Mouse (Mus musculus): ENCODE results near the gene Fam126a. TPM values are rescaled to one million over a fixed set of nuclear protein-coding genes. Genes with fewer than 3 reads are reported as not detected.

Gene Fam126a
- polyA plus RNA-seq, 1 experiment from 2014 or later, result 47.4 TPM

GRCm38 (mm10) chr5:24018621-24019261 lies 11.7 kb downstream of the Fam126a start:
- H3K4me1 ChIP-seq, result peaks cover 29% of the 10 kb centered on the region
- peak overlapping the region; percentile 81 for H3K27ac ChIP-seq (replicated peaks)
- H3K9me3 ChIP-seq, result 0 out of 2 replicates have a peak, but pooled peaks cover 5% of the 10 kb centered on the region
- H3K27me3 ChIP-seq, result no peaks in the 10 kb centered on the region
- no peak overlapping the region for H3K4me3 ChIP-seq
- H3K36me3 ChIP-seq, result no peaks in the 10 kb centered on the region
- no peak overlapping the region for H3K4me2 ChIP-seq (replicated peaks)
- no peak overlapping the region for H3K9ac ChIP-seq (replicated peaks)
- WGBS, result 73% methylated on average over 7 of the region's 7 CpGs
- peak; percentile 38 for ATAC-seq (ENCODE audit: low FRiP score, low read depth)

GRCm38 (mm10) chr5:24016912-24017311 lies 13.6 kb downstream of the Fam126a start:
- 97% methylated on average over 1 of the region's 1 CpGs for WGBS
- H3K9me3 ChIP-seq, result 0 out of 2 replicates have a peak, but pooled peaks cover 5% of the 10 kb centered on the region
- H3K9ac ChIP-seq (replicated peaks), result no peak overlapping the region
- H3K36me3 ChIP-seq, result no peaks in the 10 kb centered on the region
- no peak for ATAC-seq (ENCODE audit: low FRiP score, low read depth)
- H3K4me3 ChIP-seq, result no peak overlapping the region
- peaks cover 29% of the 10 kb centered on the region for H3K4me1 ChIP-seq
- H3K27ac ChIP-seq (replicated peaks), result no peak overlapping the region
- no peaks in the 10 kb centered on the region for H3K27me3 ChIP-seq
- H3K4me2 ChIP-seq (replicated peaks), result no peak overlapping the region

GRCm38 (mm10) chr5:24013338-24014003 lies 17.0 kb downstream of the Fam126a start:
- Histone ChIP-seq H3K27me3 (no peaks in the 10 kb centered on the region), H3K4me2 (replicated peaks) (no peak overlapping the region), H3K4me3 (no peak overlapping the region), H3K9me3 (0 out of 2 replicates have a peak, but pooled peaks cover 5% of the 10 kb centered on the region), H3K9ac (replicated peaks) (no peak overlapping the region), H3K4me1 (peaks cover under 1% of the 10 kb centered on the region), H3K36me3 (no peaks in the 10 kb centered on the region; the same call in 1 of the 2 replicates), H3K27ac (replicated peaks) (no peak overlapping the region)
- no peak for ATAC-seq (ENCODE audit: low FRiP score, low read depth)
- 73% methylated on average over 5 of the region's 5 CpGs for WGBS

GRCm38 (mm10) chr5:23999083-23999671 lies 31.3 kb downstream of the Fam126a start:
- no peak overlapping the region for H3K4me3 ChIP-seq
- no peak overlapping the region for H3K4me2 ChIP-seq (replicated peaks)
- ATAC-seq (ENCODE audit: low FRiP score, low read depth), result no peak
- WGBS, result 64% methylated on average over 1 of the region's 1 CpGs
- H3K9ac ChIP-seq (replicated peaks), result no peak overlapping the region
- no peaks in the 10 kb centered on the region for H3K9me3 ChIP-seq
- H3K27ac ChIP-seq (replicated peaks), result no peak overlapping the region
- H3K27me3 ChIP-seq, result no peaks in the 10 kb centered on the region
- H3K36me3 ChIP-seq, result peaks cover 7% of the 10 kb centered on the region; the same call in 1 of the 2 replicates
- peaks cover 3% of the 10 kb centered on the region for H3K4me1 ChIP-seq

- no peaks in the 10 kb centered on the region for H3K27me3 ChIP-seq
- H3K9me3 ChIP-seq, result no peaks in the 10 kb centered on the region
- H3K4me3 ChIP-seq, result no peak overlapping the region
- no peak overlapping the region for H3K9ac ChIP-seq (replicated peaks)
- no peak for ATAC-seq (ENCODE audit: low FRiP score, low read depth)
- peaks cover 24% of the 10 kb centered on the region for H3K4me1 ChIP-seq
- peaks cover 7% of the 10 kb centered on the region; the same call in 1 of the 2 replicates for H3K36me3 ChIP-seq
- no peak overlapping the region for H3K27ac ChIP-seq (replicated peaks)
- H3K4me2 ChIP-seq (replicated peaks), result no peak overlapping the region
- WGBS, result 89% methylated on average over 5 of the region's 5 CpGs
Observed at GRCm38 (mm10) chr5:23995951-23996350, 34.5 kb downstream of the Fam126a start.

- H3K9me3 ChIP-seq, result no peaks in the 10 kb centered on the region
- ATAC-seq (ENCODE audit: low FRiP score, low read depth), result no peak
- peaks cover 24% of the 10 kb centered on the region for H3K4me1 ChIP-seq
- 94% methylated on average over 3 of the region's 3 CpGs for WGBS
- no peaks in the 10 kb centered on the region for H3K27me3 ChIP-seq
- no peak overlapping the region for H3K4me2 ChIP-seq (replicated peaks)
- H3K9ac ChIP-seq (replicated peaks), result no peak overlapping the region
- peaks cover 7% of the 10 kb centered on the region; the same call in 1 of the 2 replicates for H3K36me3 ChIP-seq
- no peak overlapping the region for H3K4me3 ChIP-seq
- no peak overlapping the region for H3K27ac ChIP-seq (replicated peaks)
Observed at GRCm38 (mm10) chr5:23994929-23995328, 35.6 kb downstream of the Fam126a start.

- Histone ChIP-seq H3K4me1 (peaks cover 24% of the 10 kb centered on the region), H3K9ac (replicated peaks) (no peak overlapping the region), H3K36me3 (peaks cover 7% of the 10 kb centered on the region; the same call in 1 of the 2 replicates), H3K27me3 (no peaks in the 10 kb centered on the region), H3K4me3 (no peak overlapping the region), H3K27ac (replicated peaks) (no peak overlapping the region; the same call in 1 of the 2 replicates), H3K4me2 (replicated peaks) (no peak overlapping the region), H3K9me3 (no peaks in the 10 kb centered on the region)
- ATAC-seq (ENCODE audit: low FRiP score, low read depth), result no peak
- WGBS, result 84% methylated on average over 2 of the region's 2 CpGs
Observed at GRCm38 (mm10) chr5:23994231-23994630, 36.3 kb downstream of the Fam126a start.

GRCm38 (mm10) chr5:23993553-23993894 lies 37.0 kb downstream of the Fam126a start:
- WGBS, result 51% methylated on average over 2 of the region's 2 CpGs
- H3K27ac ChIP-seq (replicated peaks), result peak overlapping the region; percentile 75
- H3K4me1 ChIP-seq, result peaks cover 24% of the 10 kb centered on the region
- H3K27me3 ChIP-seq, result no peaks in the 10 kb centered on the region
- H3K9me3 ChIP-seq, result no peaks in the 10 kb centered on the region
- no peak overlapping the region for H3K4me2 ChIP-seq (replicated peaks)
- no peak overlapping the region for H3K9ac ChIP-seq (replicated peaks)
- no peak overlapping the region for H3K4me3 ChIP-seq
- peaks cover 7% of the 10 kb centered on the region; the same call in 1 of the 2 replicates for H3K36me3 ChIP-seq
- ATAC-seq (ENCODE audit: low FRiP score, low read depth), result peak; percentile 75

GRCm38 (mm10) chr5:23992876-23993552 lies 37.5 kb downstream of the Fam126a start:
- Histone ChIP-seq H3K9ac (replicated peaks) (no peak overlapping the region), H3K27me3 (no peaks in the 10 kb centered on the region), H3K4me1 (peaks cover 24% of the 10 kb centered on the region), H3K4me2 (replicated peaks) (no peak overlapping the region), H3K27ac (replicated peaks) (peak overlapping the region; percentile 75), H3K9me3 (no peaks in the 10 kb centered on the region), H3K4me3 (no peak overlapping the region), H3K36me3 (peaks cover 7% of the 10 kb centered on the region; the same call in 1 of the 2 replicates)
- WGBS, result 54% methylated on average over 5 of the region's 5 CpGs
- ATAC-seq (ENCODE audit: low FRiP score, low read depth), result peak; percentile 80

GRCm38 (mm10) chr5:23990001-23990400 lies 40.5 kb downstream of the Fam126a start:
- H3K27ac ChIP-seq (replicated peaks), result no peak overlapping the region
- peaks cover 24% of the 10 kb centered on the region for H3K4me1 ChIP-seq
- no peak overlapping the region for H3K4me2 ChIP-seq (replicated peaks)
- H3K27me3 ChIP-seq, result no peaks in the 10 kb centered on the region
- H3K9ac ChIP-seq (replicated peaks), result no peak overlapping the region
- no peaks in the 10 kb centered on the region for H3K9me3 ChIP-seq
- WGBS, result 78% methylated on average over 3 of the region's 3 CpGs
- H3K4me3 ChIP-seq, result no peak overlapping the region
- H3K36me3 ChIP-seq, result peaks cover 6% of the 10 kb centered on the region; the same call in 1 of the 2 replicates
- ATAC-seq (ENCODE audit: low FRiP score, low read depth), result no peak

- no peaks in the 10 kb centered on the region for H3K27me3 ChIP-seq
- no peak overlapping the region for H3K4me2 ChIP-seq (replicated peaks)
- peaks cover 8% of the 10 kb centered on the region for H3K4me1 ChIP-seq
- no peak for ATAC-seq (ENCODE audit: low FRiP score, low read depth)
- H3K9ac ChIP-seq (replicated peaks), result no peak overlapping the region
- no peak overlapping the region for H3K27ac ChIP-seq (replicated peaks)
- peaks cover 10% of the 10 kb centered on the region for H3K36me3 ChIP-seq
- 75% methylated on average over 10 of the region's 10 CpGs for WGBS
- H3K4me3 ChIP-seq, result no peak overlapping the region
- no peaks in the 10 kb centered on the region for H3K9me3 ChIP-seq
Observed at GRCm38 (mm10) chr5:23987792-23988191, 42.7 kb downstream of the Fam126a start.

- Histone ChIP-seq H3K27ac (replicated peaks) (no peak overlapping the region), H3K9ac (replicated peaks) (no peak overlapping the region), H3K4me2 (replicated peaks) (no peak overlapping the region), H3K9me3 (no peaks in the 10 kb centered on the region), H3K4me1 (no peaks in the 10 kb centered on the region), H3K4me3 (no peak overlapping the region), H3K27me3 (no peaks in the 10 kb centered on the region), H3K36me3 (peaks cover 33% of the 10 kb centered on the region)
- WGBS, result 82% methylated on average over 1 of the region's 1 CpGs
- no peak for ATAC-seq (ENCODE audit: low FRiP score, low read depth)
Observed at GRCm38 (mm10) chr5:23982081-23982480, 48.4 kb downstream of the Fam126a start.

Data from midbrain, embryonic 12.5 days (tissue).